ENCODE assay signal across 9 mouse cellular contexts in the genomic region with DNA sequence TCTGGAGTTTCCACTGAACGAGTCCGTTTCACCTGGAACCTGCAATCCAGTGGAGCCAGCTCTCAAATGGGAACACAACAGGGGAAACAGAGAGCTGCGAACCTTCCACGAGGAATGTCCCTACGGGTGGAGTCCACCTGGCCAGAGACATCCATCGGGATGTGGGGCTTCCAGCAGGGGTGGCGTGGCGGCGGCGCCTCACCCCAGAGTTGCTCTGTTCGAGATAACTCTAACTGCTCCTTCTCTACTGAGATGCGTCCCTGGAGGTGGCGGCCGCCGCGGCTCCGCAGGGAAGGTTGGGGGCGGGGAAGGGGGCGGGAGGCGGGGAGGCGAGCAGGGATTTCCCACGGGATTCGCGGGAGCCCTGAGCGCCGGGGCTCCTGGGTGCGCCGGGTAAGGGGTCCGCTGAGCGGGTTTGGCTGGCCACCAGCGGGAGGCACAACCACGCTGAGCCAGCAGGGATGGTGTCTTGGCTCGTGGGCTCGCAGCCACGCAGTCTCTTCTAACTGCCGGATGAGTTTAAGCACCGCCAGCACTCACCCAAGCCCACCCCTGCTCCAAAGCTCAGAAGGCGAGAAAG. TPM values are rescaled to one million over a fixed set of nuclear protein-coding genes. Genes with fewer than 3 reads are reported as not detected.
DNase-seq lines count a peak whose midpoint lies in the region; ATAC-seq and TF ChIP-seq lines count a peak whose summit lies in the region.
"Had no signal": no experiment of that assay in that cellular context is flagged by ENCODE, and none has a peak within 500 bp of the region (broad histone marks: within the 10 kb centered on the region; RNA-seq: fewer than 3 reads in every experiment).

No protein-coding gene starts in this region.

- H3K36me3 ChIP-seq in heart, embryonic 11.5 days (ENCODE audit: control insufficient read depth, insufficient read depth, low read length), result no peaks in the 10 kb centered on the region
- no peaks in the 10 kb centered on the region for H3K36me3 ChIP-seq in forebrain, embryonic 15.5 days
- H3K36me3 ChIP-seq in limb, embryonic 11.5 days (ENCODE audit: control insufficient read depth, insufficient read depth, low read length), result no peaks in the 10 kb centered on the region
- H3K36me3 ChIP-seq in stomach, embryonic 14.5 days (ENCODE audit: control insufficient read depth, insufficient read depth, low read length), result no peaks in the 10 kb centered on the region

- DNase-seq in heart, postnatal 14 days, result no peak
- DNase-seq in Patski (ENCODE audit: low read depth, low spot score), result no peak
- peak; percentile 44 for DNase-seq in limb, embryonic 11.5 days (ENCODE audit: low spot score)
- no peak for DNase-seq in gastrocnemius, postnatal 25 days
- no peak for DNase-seq in urinary bladder, postnatal 25 days (ENCODE audit: low spot score)

- H3K9me3 ChIP-seq in heart, embryonic 11.5 days (replicated peaks; ENCODE audit: control insufficient read depth, low read length), result no peaks in the 10 kb centered on the region
- no peaks in the 10 kb centered on the region for H3K9me3 ChIP-seq in forebrain, embryonic 15.5 days
- no peaks in the 10 kb centered on the region for H3K9me3 ChIP-seq in limb, embryonic 11.5 days (ENCODE audit: control insufficient read depth, low read length)
- H3K9me3 ChIP-seq in stomach, embryonic 14.5 days (ENCODE audit: control insufficient read depth, low read depth, low read length), result no peaks in the 10 kb centered on the region

- POLR2A ChIA-PET in Patski (lab: Charles Lee), result interaction anchor here (0.6 to 1.5 kb wide), 4 partner anchors 12 to 724 kb away, joined by 3 read pairs; no protein-coding TSS in a partner anchor

- H3K27ac ChIP-seq in heart, embryonic 11.5 days (ENCODE audit: low read depth, low read length), result no peak overlapping the region
- H3K27ac ChIP-seq in forebrain, embryonic 15.5 days (replicated peaks), result peak overlapping the region; percentile 75
- H3K27ac ChIP-seq in limb, embryonic 11.5 days (replicated peaks; ENCODE audit: low read depth, low read length), result no peak overlapping the region
- H3K27ac ChIP-seq in stomach, embryonic 14.5 days (ENCODE audit: low read length), result no peak overlapping the region
- H3K27ac ChIP-seq: macrophage had no signal

- no peak overlapping the region for H3K9ac ChIP-seq in heart, embryonic 11.5 days (ENCODE audit: low read depth, low read length)
- H3K9ac ChIP-seq in forebrain, embryonic 15.5 days (replicated peaks), result peak overlapping the region; percentile 74
- no peak overlapping the region for H3K9ac ChIP-seq in limb, embryonic 11.5 days (ENCODE audit: low read length)
- peak overlapping the region; percentile 53; the same call in 1 of the 2 replicates for H3K9ac ChIP-seq in stomach, embryonic 14.5 days (replicated peaks; ENCODE audit: low read depth, low read length)

- CTCF ChIA-PET in Patski (lab: Charles Lee), result interaction anchor here (1.2 to 2.3 kb wide), 3 partner anchors 10 to 663 kb away, joined by 5 to 18 read pairs (median 6); no protein-coding TSS in a partner anchor

- ATAC-seq in heart, embryonic 11.5 days (replicated peaks; ENCODE audit: insufficient number of reproducible peaks, low FRiP score, low TSS enrichment), result no peak
- ATAC-seq in Patski, result peak; percentile 9
- ATAC-seq in forebrain, embryonic 15.5 days (replicated peaks), result no peak; the same call in 1 of the 2 replicates
- no peak for ATAC-seq in limb, embryonic 11.5 days (ENCODE audit: insufficient number of reproducible peaks, low FRiP score, low TSS enrichment, low read depth)
- ATAC-seq in stomach, embryonic 14.5 days (ENCODE audit: insufficient number of reproducible peaks, insufficient read depth, low FRiP score, low read depth), result no peak

- peaks cover 19% of the 10 kb centered on the region for H3K4me1 ChIP-seq in heart, embryonic 11.5 days (ENCODE audit: control insufficient read depth, insufficient read depth, low read length)
- peaks cover 29% of the 10 kb centered on the region for H3K4me1 ChIP-seq in forebrain, embryonic 15.5 days
- peaks cover 8% of the 10 kb centered on the region for H3K4me1 ChIP-seq in limb, embryonic 11.5 days (ENCODE audit: control insufficient read depth, insufficient read depth, low read length)
- H3K4me1 ChIP-seq in stomach, embryonic 14.5 days (ENCODE audit: control insufficient read depth, insufficient read depth, low read length), result peaks cover 4% of the 10 kb centered on the region; the same call in 1 of the 2 replicates

- peak overlapping the region; percentile 57 for H3K4me3 ChIP-seq in heart, embryonic 11.5 days (ENCODE audit: low read depth, low read length)
- peak overlapping the region; percentile 63 for H3K4me3 ChIP-seq in forebrain, embryonic 15.5 days
- H3K4me3 ChIP-seq in limb, embryonic 11.5 days (ENCODE audit: low read depth, low read length), result peak overlapping the region; percentile 56
- H3K4me3 ChIP-seq in stomach, embryonic 14.5 days (ENCODE audit: low read depth, low read length), result peak overlapping the region; percentile 61

- H3K27me3 ChIP-seq in heart, embryonic 11.5 days (ENCODE audit: control insufficient read depth, insufficient read depth, low read length), result peaks cover 90% of the 10 kb centered on the region
- peaks cover 23% of the 10 kb centered on the region for H3K27me3 ChIP-seq in Patski
- H3K27me3 ChIP-seq in forebrain, embryonic 15.5 days, result peaks cover 9% of the 10 kb centered on the region; the same call in 1 of the 2 replicates
- peaks cover 65% of the 10 kb centered on the region for H3K27me3 ChIP-seq in limb, embryonic 11.5 days (ENCODE audit: control insufficient read depth, insufficient read depth, low read length)
- H3K27me3 ChIP-seq in stomach, embryonic 14.5 days (ENCODE audit: control insufficient read depth, insufficient read depth, low read length), result peaks cover 28% of the 10 kb centered on the region; the same call in 1 of the 2 replicates

- peak overlapping the region; percentile 97 for H3K4me2 ChIP-seq in heart, embryonic 11.5 days
- peak overlapping the region; percentile 89 for H3K4me2 ChIP-seq in forebrain, embryonic 15.5 days (replicated peaks)
- peak overlapping the region; percentile 100 for H3K4me2 ChIP-seq in limb, embryonic 11.5 days (ENCODE audit: low read depth, severe bottlenecking)
- peak overlapping the region; percentile 97 for H3K4me2 ChIP-seq in stomach, embryonic 14.5 days (replicated peaks; ENCODE audit: low read depth, low read length)

- in situ Hi-C loops in Patski (cut with MboI; ENCODE audit: low pct_unique_long_range_greater_than_20kb), result loop anchor here (5.0 to 25.0 kb wide), 4 partner anchors 161 to 1178 kb away; no protein-coding TSS in a partner anchor

- no peak for TF ChIP-seq CTCF in Patski (IDR thresholded peaks at IDR 0.05)

- intact Hi-C loops in heart, postnatal 14 days (cut with DNase I), result loop anchor here (2.0 to 10.0 kb wide), 2 partner anchors 86 to 1168 kb away; no protein-coding TSS in a partner anchor

- under 1% methylated on average over 38 of the region's 38 CpGs for WGBS in heart, embryonic 11.5 days (ENCODE audit: insufficient replicate concordance)
- under 1% methylated on average over 38 of the region's 38 CpGs for WGBS in forebrain, embryonic 15.5 days
- WGBS in limb, embryonic 11.5 days, result under 1% methylated on average over 38 of the region's 38 CpGs
- WGBS in stomach, embryonic 14.5 days, result under 1% methylated on average over 36 of the region's 38 CpGs

RNA-seq across cellular contexts. Expression of a gene that starts 1.3 kb away (rescaled TPM):
- 0.44 and 0.87 TPM in 2 replicates for polyA plus RNA-seq in heart, embryonic 11.5 days (2014; fragmentation: Nextera tagmentation; extraction: Ambion mirVana)
- 10 to 100 TPM; 10.8 to 12.7 TPM for total RNA-seq in heart, postnatal 14 days (2021)
- 8.5 TPM for polyA plus RNA-seq in Patski (2021)
- polyA plus RNA-seq in forebrain, embryonic 15.5 days (2015; fragmentation: Nextera tagmentation; extraction: Ambion mirVana), result 40.5 and 42.3 TPM in 2 replicates
- polyA plus RNA-seq in limb, embryonic 11.5 days (2014; fragmentation: Nextera tagmentation; extraction: Ambion mirVana), result 1.6 and 2.1 TPM in 2 replicates
- 7.8 and 9.8 TPM in 2 replicates for polyA plus RNA-seq in stomach, embryonic 14.5 days (2014; fragmentation: Nextera tagmentation; extraction: Ambion mirVana)
- total RNA-seq in gastrocnemius, postnatal 25 days (2021), result 1 to 10 TPM in 1 of 2 experiments, under 1 TPM in 1; 0.87 to 1.3 TPM
- polyA plus RNA-seq: macrophage had no signal

Comparison
In these comparisons a context has a peak if more than half of its experiments do, and no peak if none do; other contexts are left out.
1. H3K9ac ChIP-seq: peak in forebrain, embryonic 15.5 days (single experiment) and stomach, embryonic 14.5 days (single experiment); none in heart, embryonic 11.5 days (single experiment) and limb, embryonic 11.5 days (single experiment).
2. Peak in every context shown above with its lines, with median percentiles within 50 percentile points of each other: H3K4me2 ChIP-seq and H3K4me3 ChIP-seq.